Mouse (Mus musculus) spleen, adult 2 months (tissue): Measurements from ENCODE around the gene Npm1.

Experiments
- CTCF ChIP-seq: fragments of 200-500 bp; IDR thresholded peaks from 2 replicates; pipeline ENCODE4 v1.5.1; 2011; ENCODE audit warnings: mild to moderate bottlenecking, inconsistent platforms; ENCODE audit not compliant: insufficient read depth, insufficient read length, insufficient replicate concordance; ENCODE audit errors: extremely low read depth
- POLR2A ChIP-seq: fragments of 200-500 bp; IDR thresholded peaks from 2 replicates; pipeline ENCODE4 v1.6.1; 2011; ENCODE audit warnings: low read depth, low read length, inconsistent platforms

DNA sequence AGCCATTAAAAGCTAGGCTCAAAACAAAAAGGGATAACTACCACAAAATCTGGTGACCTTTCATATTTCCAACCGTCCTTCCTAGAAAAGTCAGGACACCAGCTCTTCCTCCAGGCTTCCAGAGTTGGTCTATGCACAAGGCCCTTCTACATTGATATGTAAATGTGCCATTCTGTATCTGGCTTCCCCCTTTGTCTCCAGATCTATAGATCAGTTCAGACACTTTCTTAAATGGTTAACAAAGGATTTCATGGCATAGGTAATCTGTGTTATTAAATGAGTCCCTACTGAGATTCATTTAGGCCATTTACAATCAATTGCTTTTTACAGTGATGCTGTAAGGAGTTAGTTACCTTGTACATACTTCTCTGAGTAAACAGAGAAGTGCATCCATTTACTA lies 16.8 kb upstream of the Npm1 start:
- TF ChIP-seq POLR2A (no peak), CTCF (no peak)
